Mouse (Mus musculus) embryonic facial prominence, embryonic 11.5 days (tissue): ENCODE measurements around the gene Cyld. TPM values are rescaled to one million over a fixed set of nuclear protein-coding genes. Genes with fewer than 3 reads are reported as not detected.
A peak's percentile ranks its signal among the peaks of the same experiment; 100 is the strongest.
"Not testable (repeated sequence)": the region's sequence is repeated elsewhere in the genome, so short reads cannot be mapped to it uniquely, and the experiment has no call there.

Experiments
- ATAC-seq: fragments of 200-750 bp; cut with Nextera tagmentation; replicated peaks from 2 replicates; pipeline ENCODE4 v1.8.0; 2017; ENCODE audit warnings: low read depth; ENCODE audit not compliant: insufficient number of reproducible peaks, low FRiP score, low TSS enrichment
- DNase-seq: peaks from one replicate; pipeline ENCODE4 v3.0.0-alpha.2; 2015; ENCODE audit warnings: low spot score
- H3K27ac ChIP-seq: fragments of 300-500 bp; sonication (generic); replicated peaks from 2 replicates; pipeline ENCODE4 v1.5.1; 2014; ENCODE audit warnings: mild to moderate bottlenecking, low read depth, low read length, control low read depth
- H3K27me3 ChIP-seq: fragments of 300-500 bp; sonication (generic); 2 replicates; pipeline ENCODE4 v1.6.1; 2014; ENCODE audit warnings: mild to moderate bottlenecking, low read length, moderate library complexity, mixed read lengths; ENCODE audit not compliant: control insufficient read depth, insufficient read depth
- H3K36me3 ChIP-seq: fragments of 300-500 bp; sonication (generic); replicated peaks from 2 replicates; pipeline ENCODE4 v1.6.1; 2014; ENCODE audit warnings: low read depth, mild to moderate bottlenecking, low read length, moderate library complexity, mixed read lengths; ENCODE audit not compliant: control insufficient read depth, insufficient read depth
- H3K4me1 ChIP-seq: fragments of 300-500 bp; sonication (generic); 2 replicates; pipeline ENCODE4 v1.6.1; 2014; ENCODE audit warnings: low read length, mixed read lengths; ENCODE audit not compliant: control insufficient read depth, insufficient read depth
- H3K4me2 ChIP-seq: fragments of 300-500 bp; sonication (generic); 2 replicates; pipeline ENCODE4 v1.6.1; 2014; ENCODE audit warnings: low read depth, mild to moderate bottlenecking, control low read depth, low read length, moderate library complexity
- H3K4me3 ChIP-seq: fragments of 300-500 bp; sonication (generic); 2 replicates; pipeline ENCODE4 v1.5.1; 2014; ENCODE audit warnings: low read depth, low read length, control low read depth
- H3K9ac ChIP-seq: fragments of 300-500 bp; sonication (generic); replicated peaks from 2 replicates; pipeline ENCODE4 v1.6.1; 2014; ENCODE audit warnings: mild to moderate bottlenecking, control low read depth, low read length
- H3K9me3 ChIP-seq: fragments of 300-500 bp; sonication (generic); replicated peaks from 2 replicates; pipeline ENCODE4 v1.6.1; 2016; ENCODE audit warnings: mild to moderate bottlenecking, low read length, inconsistent platforms, mixed read lengths; ENCODE audit not compliant: control insufficient read depth
- WGBS: fragments of 180-500 bp; shearing (Covaris S2); extraction: QIAGEN DNeasy Blood & Tissue Kit; methylation state at CpG from one replicate; pipeline ENCODE4 v1.1.7; 2014; 5-methylcytosine and 5-hydroxymethylcytosine counted together
- polyA plus RNA-seq: library from polyadenylated mRNA; unstranded; fragments of >200 nt; fragmentation: Nextera tagmentation; extraction: Ambion mirVana; gene quantifications from 2 replicates; pipeline ENCODE4 v1.2.1, GENCODE M21; 2014

The Cyld gene
- 13.5 and 14.3 TPM in 2 replicates for polyA plus RNA-seq

- H3K4me2 ChIP-seq = peak within 1 kb of the TSS; percentile 84
- H3K9ac ChIP-seq = peak within 1 kb of the TSS; percentile 64
- peak within 1 kb of the TSS; percentile 75 for H3K4me3 ChIP-seq
- H3K36me3 ChIP-seq = no peaks in the 10 kb centered on the region
- no peak within 1 kb of the TSS for H3K27ac ChIP-seq
- no peaks in the 10 kb centered on the region for H3K9me3 ChIP-seq
- WGBS = under 1% methylated on average over 66 of the region's 80 CpGs
- peak; percentile 99 for ATAC-seq
- H3K4me1 ChIP-seq = no peaks in the 10 kb centered on the region
- no peaks in the 10 kb centered on the region for H3K27me3 ChIP-seq
- peak; percentile 99 for DNase-seq
Measured at GRCm38 (mm10) chr8:88696721-88697641, at the start of gene Cyld. TSS of gene Cyld (plus strand) at chr8:88697028.

GRCm38 (mm10) chr8:88648322-88648721, 48.5 kb upstream of the Cyld start:
- no peak overlapping the region for H3K27ac ChIP-seq
- H3K4me1 ChIP-seq = no peaks in the 10 kb centered on the region
- no peak overlapping the region for H3K4me3 ChIP-seq
- no peak for ATAC-seq
- no peaks in the 10 kb centered on the region for H3K27me3 ChIP-seq
- H3K36me3 ChIP-seq = no peaks in the 10 kb centered on the region
- no peaks in the 10 kb centered on the region for H3K9me3 ChIP-seq
- H3K4me2 ChIP-seq = no peak overlapping the region
- DNase-seq = no peak
- H3K9ac ChIP-seq = no peak overlapping the region

- H3K9ac ChIP-seq = no peak overlapping the region
- no peaks in the 10 kb centered on the region for H3K27me3 ChIP-seq
- DNase-seq (no peak), ATAC-seq (no peak)
- WGBS = 76% methylated on average over 6 of the region's 6 CpGs
- no peaks in the 10 kb centered on the region for H3K36me3 ChIP-seq
- H3K4me3 ChIP-seq = no peak overlapping the region
- H3K9me3 ChIP-seq = no peaks in the 10 kb centered on the region
- no peak overlapping the region for H3K27ac ChIP-seq
- no peaks in the 10 kb centered on the region for H3K4me1 ChIP-seq
- H3K4me2 ChIP-seq = no peak overlapping the region
Measured at GRCm38 (mm10) chr8:88650016-88650708, 46.7 kb upstream of the Cyld start.

- ATAC-seq = not testable (repeated sequence)
Measured at GRCm38 (mm10) chr8:88651122-88651521, 45.7 kb upstream of the Cyld start.

GRCm38 (mm10) chr8:88655334-88655733, 41.5 kb upstream of the Cyld start:
- Histone ChIP-seq H3K4me3 (no peak overlapping the region), H3K27me3 (no peaks in the 10 kb centered on the region), H3K9me3 (no peaks in the 10 kb centered on the region), H3K4me2 (no peak overlapping the region), H3K27ac (no peak overlapping the region), H3K36me3 (no peaks in the 10 kb centered on the region), H3K9ac (no peak overlapping the region), H3K4me1 (no peaks in the 10 kb centered on the region)
- no peak for ATAC-seq
- no peak for DNase-seq

More at GRCm38 (mm10) chr8:88651122-88651521, 45.7 kb upstream of the Cyld start:
- not testable (repeated sequence) for H3K36me3 ChIP-seq, DNase-seq, H3K9ac ChIP-seq, H3K4me1 ChIP-seq, H3K4me3 ChIP-seq, H3K27ac ChIP-seq, H3K27me3 ChIP-seq, H3K4me2 ChIP-seq, H3K9me3 ChIP-seq
- WGBS = 53% methylated on average over 4 of the region's 4 CpGs

GRCm38 (mm10) chr8:88659873-88660272, 37.0 kb upstream of the Cyld start:
- 89% methylated on average over 3 of the region's 3 CpGs for WGBS
- no peaks in the 10 kb centered on the region for H3K4me1 ChIP-seq
- no peaks in the 10 kb centered on the region for H3K27me3 ChIP-seq
- DNase-seq (no peak), ATAC-seq (no peak)
- no peaks in the 10 kb centered on the region for H3K9me3 ChIP-seq
- no peaks in the 10 kb centered on the region for H3K36me3 ChIP-seq
- no peak overlapping the region for H3K4me2 ChIP-seq
- no peak overlapping the region for H3K27ac ChIP-seq
- no peak overlapping the region for H3K4me3 ChIP-seq
- H3K9ac ChIP-seq = no peak overlapping the region

GRCm38 (mm10) chr8:88662401-88662821, 34.4 kb upstream of the Cyld start:
- H3K27me3 ChIP-seq = no peaks in the 10 kb centered on the region
- no peak overlapping the region for H3K27ac ChIP-seq
- no peaks in the 10 kb centered on the region for H3K9me3 ChIP-seq
- H3K9ac ChIP-seq = no peak overlapping the region
- 78% methylated on average over 6 of the region's 6 CpGs for WGBS
- no peak overlapping the region for H3K4me2 ChIP-seq
- no peaks in the 10 kb centered on the region for H3K4me1 ChIP-seq
- H3K36me3 ChIP-seq = no peaks in the 10 kb centered on the region
- DNase-seq (no peak), ATAC-seq (no peak)
- H3K4me3 ChIP-seq = no peak overlapping the region

GRCm38 (mm10) chr8:88664121-88664520, 32.7 kb upstream of the Cyld start:
- H3K4me2 ChIP-seq = no peak overlapping the region
- H3K4me3 ChIP-seq = no peak overlapping the region
- no peak overlapping the region for H3K9ac ChIP-seq
- 79% methylated on average over 16 of the region's 16 CpGs for WGBS
- ATAC-seq (no peak), DNase-seq (no peak)
- H3K27me3 ChIP-seq = no peaks in the 10 kb centered on the region
- peaks cover 3% of the 10 kb centered on the region; the same call in 1 of the 2 replicates for H3K4me1 ChIP-seq
- no peaks in the 10 kb centered on the region for H3K9me3 ChIP-seq
- H3K27ac ChIP-seq = no peak overlapping the region
- no peaks in the 10 kb centered on the region for H3K36me3 ChIP-seq
